Mouse (Mus musculus) embryonic facial prominence, embryonic 13.5 days (tissue): ENCODE measurements around the gene Dnah3. TPM values are rescaled to one million over a fixed set of nuclear protein-coding genes. Genes with fewer than 3 reads are reported as not detected.
A peak's percentile ranks its signal among the peaks of the same experiment; 100 is the strongest.

ENCODE experiments used
- ATAC-seq: fragments of 200-750 bp; cut with Nextera tagmentation; 2 replicates; pipeline ENCODE4 v1.8.0; 2017; ENCODE audit warnings: low read depth; ENCODE audit not compliant: insufficient number of reproducible peaks, insufficient read depth, low FRiP score, low TSS enrichment
- H3K27ac ChIP-seq: fragments of 300-500 bp; sonication (generic); 2 replicates; pipeline ENCODE4 v1.5.1; 2015; ENCODE audit warnings: moderate library complexity, mild to moderate bottlenecking, inconsistent platforms
- H3K27me3 ChIP-seq: fragments of 300-500 bp; sonication (generic); 2 replicates; pipeline ENCODE4 v1.6.1; 2015; ENCODE audit warnings: mild to moderate bottlenecking, inconsistent platforms
- H3K36me3 ChIP-seq: fragments of 300-500 bp; sonication (generic); 2 replicates; pipeline ENCODE4 v1.6.1; 2015; ENCODE audit warnings: mild to moderate bottlenecking, inconsistent platforms
- H3K4me1 ChIP-seq: fragments of 300-500 bp; sonication (generic); 2 replicates; pipeline ENCODE4 v1.6.1; 2015; ENCODE audit warnings: inconsistent platforms
- H3K4me2 ChIP-seq: fragments of 300-500 bp; sonication (generic); 2 replicates; pipeline ENCODE4 v1.6.1; 2015; ENCODE audit warnings: moderate library complexity, mild to moderate bottlenecking, inconsistent platforms
- H3K4me3 ChIP-seq: fragments of 300-500 bp; sonication (generic); 2 replicates; pipeline ENCODE4 v1.5.1; 2015; ENCODE audit warnings: mild to moderate bottlenecking, inconsistent platforms
- H3K9ac ChIP-seq: fragments of 300-500 bp; sonication (generic); 2 replicates; pipeline ENCODE4 v1.6.1; 2015; ENCODE audit warnings: mild to moderate bottlenecking, inconsistent platforms
- H3K9me3 ChIP-seq: fragments of 300-500 bp; sonication (generic); 2 replicates; pipeline ENCODE4 v1.6.1; 2016; ENCODE audit warnings: inconsistent platforms
- WGBS: fragments of 180-500 bp; shearing (Covaris S2); methylation state at CpG from one replicate; pipeline ENCODE4 v1.1.7; 2015; ENCODE audit warnings: mixed read lengths; 5-methylcytosine and 5-hydroxymethylcytosine counted together
- polyA plus RNA-seq: library from polyadenylated mRNA; unstranded; fragments of >200 nt; fragmentation: Nextera tagmentation; extraction: Ambion mirVana; gene quantifications from 2 replicates; pipeline ENCODE4 v1.2.1, GENCODE M21; 2015

The Dnah3 gene
- polyA plus RNA-seq, 1 experiment from 2014 or later: not detected

- Histone ChIP-seq H3K36me3 (0 out of 2 replicates have a peak, but pooled peaks cover 4% of the 10 kb centered on the region), H3K4me1 (peaks cover 8% of the 10 kb centered on the region; the same call in 1 of the 2 replicates), H3K4me2 (peak overlapping the region; percentile 93), H3K9ac (peak overlapping the region; percentile 75), H3K9me3 (no peaks in the 10 kb centered on the region), H3K4me3 (peak overlapping the region; percentile 69), H3K27ac (0 out of 2 replicates have a peak overlapping the region, but pooled peaks have one; percentile 48), H3K27me3 (no peaks in the 10 kb centered on the region)
- peak; percentile 61 for ATAC-seq
- WGBS: 3% methylated on average over 25 of the region's 25 CpGs
Observed at GRCm38 (mm10) chr7:120103019-120103567, 8.0 kb upstream of the Dnah3 start.

GRCm38 (mm10) chr7:120102164-120102972 lies 7.3 kb upstream of the Dnah3 start, which contains the start of gene Tmem159:
Gene Tmem159, plus strand, starts transcription at chr7:120102353.
- H3K36me3 ChIP-seq: 0 out of 2 replicates have a peak, but pooled peaks cover 4% of the 10 kb centered on the region
- no peaks in the 10 kb centered on the region for H3K9me3 ChIP-seq
- H3K27me3 ChIP-seq: no peaks in the 10 kb centered on the region
- H3K9ac ChIP-seq: peak within 1 kb of the TSS; percentile 75
- peak within 1 kb of the TSS; percentile 69 for H3K4me3 ChIP-seq
- 0 out of 2 replicates have a peak within 1 kb of the TSS, but pooled peaks have one; percentile 48 for H3K27ac ChIP-seq
- peak; percentile 81; the same call in 1 of the 2 replicates for ATAC-seq
- H3K4me2 ChIP-seq: peak within 1 kb of the TSS; percentile 93
- WGBS: under 1% methylated on average over 42 of the region's 42 CpGs
- H3K4me1 ChIP-seq: peaks cover 8% of the 10 kb centered on the region; the same call in 1 of the 2 replicates

GRCm38 (mm10) chr7:120098403-120098802 lies 3.3 kb upstream of the Dnah3 start:
- peaks cover 5% of the 10 kb centered on the region; the same call in 1 of the 2 replicates for H3K4me1 ChIP-seq
- no peak overlapping the region for H3K4me2 ChIP-seq
- no peak for ATAC-seq
- no peak overlapping the region for H3K27ac ChIP-seq
- H3K27me3 ChIP-seq: no peaks in the 10 kb centered on the region
- H3K9ac ChIP-seq: no peak overlapping the region
- H3K9me3 ChIP-seq: no peaks in the 10 kb centered on the region
- no peaks in the 10 kb centered on the region for H3K36me3 ChIP-seq
- WGBS: 20% methylated on average over 9 of the region's 9 CpGs
- no peak overlapping the region for H3K4me3 ChIP-seq

- Histone ChIP-seq H3K4me1 (0 out of 2 replicates have a peak, but pooled peaks cover 3% of the 10 kb centered on the region), H3K4me3 (no peak overlapping the region), H3K27ac (no peak overlapping the region), H3K27me3 (no peaks in the 10 kb centered on the region), H3K9me3 (no peaks in the 10 kb centered on the region), H3K4me2 (no peak overlapping the region), H3K9ac (no peak overlapping the region), H3K36me3 (no peaks in the 10 kb centered on the region)
- ATAC-seq: 0 out of 2 replicates have a peak, but pooled peaks have one; percentile 35
- WGBS: 5% methylated on average over 7 of the region's 7 CpGs
Observed at GRCm38 (mm10) chr7:120097845-120098244, 2.8 kb upstream of the Dnah3 start.

GRCm38 (mm10) chr7:120094216-120094615 lies 864 bp downstream of the Dnah3 start:
- whole genome bisulfite sequencing: 84% methylated on average over 3 of the region's 3 CpGs
- H3K4me3 ChIP-seq: no peak overlapping the region
- no peak for ATAC-seq
- H3K4me1 ChIP-seq: no peaks in the 10 kb centered on the region
- no peaks in the 10 kb centered on the region for H3K9me3 ChIP-seq
- H3K27me3 ChIP-seq: no peaks in the 10 kb centered on the region
- H3K36me3 ChIP-seq: no peaks in the 10 kb centered on the region
- no peak overlapping the region for H3K27ac ChIP-seq
- no peak overlapping the region for H3K4me2 ChIP-seq
- H3K9ac ChIP-seq: no peak overlapping the region

GRCm38 (mm10) chr7:120093033-120093432 lies 2.0 kb downstream of the Dnah3 start:
- Histone ChIP-seq H3K4me1 (no peaks in the 10 kb centered on the region), H3K27me3 (no peaks in the 10 kb centered on the region), H3K4me2 (no peak overlapping the region), H3K9me3 (no peaks in the 10 kb centered on the region), H3K9ac (no peak overlapping the region), H3K36me3 (no peaks in the 10 kb centered on the region), H3K27ac (no peak overlapping the region), H3K4me3 (no peak overlapping the region)
- 12% methylated on average over 5 of the region's 5 CpGs for WGBS
- no peak for ATAC-seq

- H3K36me3 ChIP-seq: no peaks in the 10 kb centered on the region
- WGBS: 76% methylated on average over 3 of the region's 3 CpGs
- H3K9ac ChIP-seq: no peak overlapping the region
- no peaks in the 10 kb centered on the region for H3K27me3 ChIP-seq
- H3K4me3 ChIP-seq: no peak overlapping the region
- no peak for ATAC-seq
- H3K27ac ChIP-seq: no peak overlapping the region
- no peak overlapping the region for H3K4me2 ChIP-seq
- H3K9me3 ChIP-seq: no peaks in the 10 kb centered on the region
- H3K4me1 ChIP-seq: no peaks in the 10 kb centered on the region
Observed at GRCm38 (mm10) chr7:120080177-120080576, 14.9 kb downstream of the Dnah3 start.

GRCm38 (mm10) chr7:120069164-120069563 lies 25.9 kb downstream of the Dnah3 start:
- WGBS: 30% methylated on average over 3 of the region's 3 CpGs
- Histone ChIP-seq H3K27ac (no peak overlapping the region), H3K9me3 (no peaks in the 10 kb centered on the region), H3K4me1 (no peaks in the 10 kb centered on the region), H3K36me3 (no peaks in the 10 kb centered on the region), H3K4me3 (no peak overlapping the region), H3K9ac (no peak overlapping the region), H3K4me2 (no peak overlapping the region), H3K27me3 (no peaks in the 10 kb centered on the region)
- no peak for ATAC-seq

GRCm38 (mm10) chr7:120068114-120068513 lies 27.0 kb downstream of the Dnah3 start:
- WGBS: 87% methylated on average over 3 of the region's 3 CpGs
- no peak overlapping the region for H3K27ac ChIP-seq
- no peak overlapping the region for H3K4me3 ChIP-seq
- H3K9me3 ChIP-seq: no peaks in the 10 kb centered on the region
- no peaks in the 10 kb centered on the region for H3K4me1 ChIP-seq
- H3K36me3 ChIP-seq: no peaks in the 10 kb centered on the region
- no peaks in the 10 kb centered on the region for H3K27me3 ChIP-seq
- H3K9ac ChIP-seq: no peak overlapping the region
- H3K4me2 ChIP-seq: no peak overlapping the region
- ATAC-seq: no peak

- H3K36me3 ChIP-seq: no peaks in the 10 kb centered on the region
- 81% methylated on average over 1 of the region's 1 CpGs for WGBS
- no peaks in the 10 kb centered on the region for H3K4me1 ChIP-seq
- no peak overlapping the region for H3K4me2 ChIP-seq
- H3K27ac ChIP-seq: no peak overlapping the region
- H3K9me3 ChIP-seq: no peaks in the 10 kb centered on the region
- no peaks in the 10 kb centered on the region for H3K27me3 ChIP-seq
- H3K9ac ChIP-seq: no peak overlapping the region
- no peak for ATAC-seq
- H3K4me3 ChIP-seq: no peak overlapping the region
Observed at GRCm38 (mm10) chr7:120064045-120064444, 31.0 kb downstream of the Dnah3 start.

GRCm38 (mm10) chr7:120055479-120055878 lies 39.6 kb downstream of the Dnah3 start:
- whole genome bisulfite sequencing: 79% methylated on average over 3 of the region's 3 CpGs
- H3K4me2 ChIP-seq: no peak overlapping the region
- no peak for ATAC-seq
- no peak overlapping the region for H3K9ac ChIP-seq
- no peaks in the 10 kb centered on the region for H3K27me3 ChIP-seq
- no peak overlapping the region for H3K27ac ChIP-seq
- no peaks in the 10 kb centered on the region for H3K36me3 ChIP-seq
- no peaks in the 10 kb centered on the region for H3K9me3 ChIP-seq
- H3K4me3 ChIP-seq: no peak overlapping the region
- no peaks in the 10 kb centered on the region for H3K4me1 ChIP-seq

- Histone ChIP-seq H3K27ac (no peak overlapping the region), H3K27me3 (no peaks in the 10 kb centered on the region), H3K9ac (no peak overlapping the region), H3K4me3 (no peak overlapping the region), H3K9me3 (no peaks in the 10 kb centered on the region), H3K4me2 (no peak overlapping the region), H3K36me3 (no peaks in the 10 kb centered on the region), H3K4me1 (no peaks in the 10 kb centered on the region)
- 5% methylated on average over 2 of the region's 2 CpGs for WGBS
- ATAC-seq: no peak
Observed at GRCm38 (mm10) chr7:120054016-120054415, 41.1 kb downstream of the Dnah3 start.
